Mouse (Mus musculus) CD4-positive, CD25-positive, alpha-beta regulatory T cell, adult 4 months (primary cell): ENCODE results near the gene Cpne7. TPM values are rescaled to one million over a fixed set of nuclear protein-coding genes. Genes with fewer than 3 reads are reported as not detected.

Source experiments
- ATAC-seq: one replicate; pipeline ENCODE4 v1.8.0; 2017
- polyA plus RNA-seq, 2 experiments: library from polyadenylated mRNA; unstranded; fragments of 100-300 nt; shearing (Covaris generic); gene quantifications; one replicate each; pipeline ENCODE4 v1.2.1; 2017

Gene Cpne7
- polyA plus RNA-seq, 2 experiments from 2014 or later, result 1.0 to 2.7 TPM

DNA sequence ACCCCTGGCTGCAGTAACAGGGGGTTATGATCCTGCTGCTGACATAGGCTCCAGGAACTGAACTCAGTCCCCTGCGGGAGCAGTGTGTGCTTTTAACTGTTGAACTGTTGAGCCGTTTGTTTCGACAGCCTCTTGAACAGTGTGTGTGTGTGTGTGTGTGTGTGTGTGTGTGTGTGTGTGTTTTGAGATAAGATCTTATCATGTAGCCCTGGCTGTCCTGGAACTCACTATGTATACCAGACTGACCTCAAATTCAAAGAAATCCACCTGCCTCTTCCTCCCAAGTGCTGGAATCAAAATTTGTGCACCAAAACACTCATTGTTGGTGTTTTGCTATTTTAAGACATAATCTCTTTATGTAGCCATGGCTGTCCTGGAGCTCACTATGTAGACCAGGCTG is 2.5 kb upstream of the Cpne7 start:
- no peak for ATAC-seq

DNA sequence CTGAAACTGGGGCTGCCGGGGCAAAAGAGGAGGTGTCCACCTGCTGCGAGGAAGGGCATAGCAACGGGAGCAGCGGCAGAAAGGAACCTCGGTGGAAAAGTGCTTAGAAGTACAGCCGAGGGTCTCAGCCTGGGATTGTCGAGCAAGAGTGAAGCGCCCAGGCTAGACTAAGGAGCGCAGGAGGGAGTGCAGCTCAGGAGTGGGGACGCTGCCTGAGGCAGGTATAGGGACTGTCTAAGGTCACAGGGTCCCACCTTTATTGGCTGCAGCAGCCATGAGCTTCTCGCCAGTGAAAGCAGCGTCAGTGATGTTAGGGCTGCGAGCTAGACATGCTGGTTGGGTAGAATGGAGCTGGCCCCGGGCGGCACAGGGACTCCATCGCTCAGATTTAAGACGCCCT is 570 bp downstream of the Cpne7 start:
- ATAC-seq, result no peak

DNA sequence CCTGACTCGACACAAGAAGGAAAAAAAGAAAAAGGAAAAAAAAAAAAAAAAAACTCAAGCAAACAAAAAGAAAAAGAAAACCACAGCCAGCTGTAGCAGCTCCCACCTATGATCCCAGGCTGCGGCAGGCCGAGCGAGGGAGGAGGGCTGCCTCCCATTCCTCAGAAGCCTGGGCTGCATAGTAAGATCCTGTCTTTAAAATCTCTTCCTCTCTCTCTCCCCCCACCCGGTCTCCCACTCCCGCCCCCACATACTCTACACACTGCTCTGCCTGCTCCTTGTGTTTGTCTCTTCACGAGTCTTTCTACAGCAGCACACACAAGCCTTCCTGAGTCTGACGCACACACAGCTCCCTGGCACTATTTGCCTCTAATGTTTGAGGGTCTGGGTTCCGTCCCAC is 4.9 kb downstream of the Cpne7 start:
- ATAC-seq, result no peak

DNA sequence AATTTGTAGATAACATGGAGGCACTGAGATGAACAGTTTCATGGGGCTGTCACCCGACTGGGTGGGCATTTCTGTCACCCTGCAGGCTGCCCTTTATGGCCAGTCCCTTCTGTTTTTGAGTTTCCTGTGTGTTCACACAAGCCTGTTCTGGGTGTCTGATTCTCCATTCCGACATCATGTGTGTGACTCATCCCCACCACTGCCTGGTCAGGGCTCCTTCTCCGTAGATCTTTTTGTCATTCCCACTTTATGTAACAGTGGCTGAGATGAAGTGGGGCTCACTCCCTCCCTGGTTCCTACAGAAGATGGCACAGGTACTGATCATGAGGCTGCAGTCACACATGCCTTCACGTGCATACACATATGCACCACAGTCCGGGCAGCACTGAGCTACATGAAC is 5.5 kb downstream of the Cpne7 start:
- ATAC-seq, result no peak

DNA sequence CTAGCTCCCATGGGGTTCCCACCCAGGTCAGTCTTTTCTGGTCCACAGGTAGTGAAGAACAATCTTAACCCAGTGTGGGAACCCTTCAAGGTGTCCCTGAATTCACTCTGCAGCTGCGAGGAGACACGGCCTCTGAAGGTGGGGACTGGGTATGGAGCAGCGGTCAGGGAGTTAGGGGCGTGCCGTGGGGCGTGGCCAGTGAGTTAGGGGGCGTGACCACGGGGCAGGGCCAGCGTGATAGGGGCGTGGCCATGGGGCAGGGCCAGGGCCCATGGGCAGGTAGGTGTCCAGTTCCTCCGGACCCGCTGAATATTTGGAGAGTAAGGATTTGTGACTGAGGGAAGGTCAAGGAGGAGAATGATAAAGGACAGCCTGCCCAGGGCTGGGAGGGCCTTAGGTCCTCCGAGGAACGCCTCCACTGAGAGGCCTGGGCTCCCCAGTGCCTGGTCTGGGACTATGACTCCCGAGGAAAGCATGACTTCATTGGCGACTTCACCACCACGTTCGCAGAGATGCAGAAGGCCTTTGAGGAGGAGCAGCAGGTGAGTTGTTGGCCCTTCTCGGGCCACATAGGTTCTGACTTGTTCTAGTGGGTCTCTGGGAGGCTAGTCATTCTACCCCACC is 9.1 kb downstream of the Cpne7 start:
- no peak for ATAC-seq

DNA sequence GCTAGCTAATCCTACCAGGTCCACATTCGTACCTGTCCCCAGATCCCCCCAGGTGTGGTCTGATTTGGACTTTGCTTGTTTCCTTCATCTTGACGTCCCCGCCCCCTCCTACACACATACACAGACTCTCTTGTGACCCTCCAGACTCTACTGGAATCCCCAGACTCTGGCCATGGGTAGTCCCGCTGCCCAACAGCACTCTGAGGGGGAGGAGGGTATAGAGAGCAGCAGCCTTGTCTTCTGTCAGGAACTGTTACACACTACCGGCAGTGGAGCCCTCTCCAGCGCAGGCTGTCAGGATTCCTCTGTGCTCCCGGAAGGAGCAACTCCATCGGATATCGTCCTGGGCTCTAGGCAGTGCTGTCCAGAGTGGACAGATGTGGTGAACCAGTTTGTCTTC is 13.9 kb downstream of the Cpne7 start:
- ATAC-seq, result no peak

DNA sequence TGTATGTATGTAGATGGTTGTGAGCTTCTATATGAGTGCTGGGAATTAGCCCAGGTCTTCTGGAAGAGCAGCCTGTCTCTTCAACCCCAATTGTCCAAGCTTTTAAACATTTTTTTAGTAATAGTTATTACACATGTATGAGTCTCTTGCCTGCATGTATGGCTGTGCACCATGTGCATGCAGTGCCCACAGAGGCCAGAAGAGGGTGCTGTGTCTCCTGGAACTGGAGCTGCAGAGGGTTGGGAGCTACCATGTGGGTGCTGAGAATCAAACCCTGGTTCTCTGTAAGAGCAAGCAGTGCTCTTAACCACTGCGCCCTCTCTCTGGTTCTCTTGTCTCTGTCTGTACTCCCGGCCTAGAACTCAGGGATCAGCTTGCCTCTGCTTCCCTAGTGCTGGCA is 15.8 kb downstream of the Cpne7 start:
- ATAC-seq, result no peak

DNA sequence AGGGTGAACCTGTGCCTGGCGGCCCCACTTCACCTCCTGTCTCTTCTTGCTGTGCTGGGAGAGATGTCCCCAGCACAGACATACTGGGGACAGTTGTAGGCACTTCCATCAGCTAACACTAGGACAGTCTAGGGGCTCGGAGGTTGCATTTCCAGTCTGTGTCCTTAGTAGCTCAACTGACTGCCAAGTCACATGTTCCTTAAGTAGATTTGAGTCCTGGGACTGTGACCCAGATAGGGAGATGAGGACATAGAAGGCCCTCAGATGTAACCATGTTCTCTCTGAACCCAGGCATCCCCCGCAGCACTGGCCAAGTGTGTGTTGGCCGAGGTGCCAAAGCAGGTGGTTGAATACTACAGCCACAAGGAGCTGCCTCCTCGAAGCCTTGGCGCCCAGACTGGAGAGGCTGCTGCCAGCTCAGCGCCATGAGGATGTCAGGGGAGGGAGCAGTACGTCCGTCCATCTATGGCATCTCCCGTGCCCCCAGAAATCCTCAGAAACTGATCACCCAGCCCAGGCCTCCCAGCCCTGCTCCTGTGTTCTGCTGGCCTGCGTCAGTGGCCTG is 17.1 kb downstream of the Cpne7 start:
- no peak for ATAC-seq

DNA sequence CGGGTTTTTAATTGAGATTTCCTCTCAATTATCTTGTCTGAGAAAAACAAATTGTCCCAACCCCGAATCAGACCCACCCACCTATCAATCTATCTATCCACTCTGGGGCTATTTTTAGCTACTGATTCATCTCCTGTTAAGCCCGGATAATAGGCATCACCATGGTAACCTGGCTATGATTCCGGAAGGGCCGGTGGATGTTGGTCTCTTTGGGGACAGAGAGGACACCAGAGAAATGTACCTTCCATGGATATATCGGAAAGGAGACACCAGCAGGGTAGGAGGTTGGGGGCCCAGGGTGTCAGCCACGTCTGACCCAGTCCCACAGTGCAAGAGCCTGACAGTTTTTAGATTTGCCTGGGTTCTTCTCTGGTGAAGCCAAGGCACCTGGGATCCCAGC is 18.2 kb downstream of the Cpne7 start:
- no peak for ATAC-seq

DNA sequence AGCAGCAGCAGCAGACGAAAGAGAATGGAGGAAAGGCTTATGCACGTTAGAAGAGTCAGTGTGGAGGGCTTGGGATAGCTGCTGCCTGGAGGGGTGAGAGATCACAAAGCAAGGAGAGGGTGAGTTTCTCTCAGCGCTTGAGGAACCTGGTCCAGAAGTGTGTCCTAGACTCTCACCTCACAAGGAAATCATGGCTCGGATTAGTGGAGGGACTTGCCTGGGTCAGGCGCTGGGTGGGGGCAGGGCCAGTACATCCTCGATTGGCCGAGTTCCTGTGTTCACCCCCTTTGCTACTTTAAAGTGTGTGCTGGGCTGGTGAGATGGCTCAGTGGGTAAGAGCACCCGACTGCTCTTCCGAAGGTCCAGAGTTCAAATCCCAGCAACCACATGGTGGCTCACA is 18.6 kb downstream of the Cpne7 start:
- no peak for ATAC-seq

DNA sequence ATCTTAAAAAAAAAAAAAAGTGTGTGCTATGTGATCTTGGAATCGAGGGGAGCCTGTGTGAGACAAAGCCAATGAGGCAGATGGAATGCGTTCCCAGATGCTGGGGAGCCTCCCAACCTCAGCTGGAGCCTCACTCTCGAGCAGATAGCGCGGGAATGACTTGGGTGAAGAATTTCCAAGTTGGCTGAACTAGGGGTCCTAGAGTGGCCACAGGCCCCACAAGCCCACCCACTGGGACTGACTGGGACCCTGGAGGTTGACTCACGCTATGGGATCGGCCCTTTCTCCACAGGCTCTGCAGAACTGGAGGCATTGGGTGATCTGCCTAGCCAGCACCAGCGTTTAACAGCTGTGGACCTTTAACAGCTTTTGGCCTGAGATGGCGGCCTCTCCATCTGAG is 19.1 kb downstream of the Cpne7 start:
- no peak for ATAC-seq

DNA sequence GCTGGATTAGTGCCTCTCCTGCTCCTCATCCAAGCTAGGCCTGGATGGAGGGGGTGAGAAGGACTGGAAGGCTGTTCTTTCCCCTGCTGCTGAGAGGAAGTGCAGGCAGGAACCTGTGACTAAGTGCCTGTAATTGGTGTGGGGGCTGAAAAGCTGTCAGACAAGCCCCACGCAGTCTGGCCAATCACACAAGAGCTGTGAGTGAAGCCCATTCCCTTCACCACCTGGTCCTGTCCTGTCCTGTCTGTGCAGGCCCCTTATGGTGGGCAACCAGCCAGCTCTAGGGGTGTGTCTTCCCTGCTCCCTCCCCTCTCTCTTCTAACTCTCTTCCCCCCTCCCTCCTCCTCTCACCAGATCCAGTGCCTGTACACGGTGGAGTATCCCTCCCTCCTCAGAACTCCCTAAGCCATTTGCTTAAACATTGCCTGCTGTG is 20.5 kb downstream of the Cpne7 start:
- no peak for ATAC-seq

DNA sequence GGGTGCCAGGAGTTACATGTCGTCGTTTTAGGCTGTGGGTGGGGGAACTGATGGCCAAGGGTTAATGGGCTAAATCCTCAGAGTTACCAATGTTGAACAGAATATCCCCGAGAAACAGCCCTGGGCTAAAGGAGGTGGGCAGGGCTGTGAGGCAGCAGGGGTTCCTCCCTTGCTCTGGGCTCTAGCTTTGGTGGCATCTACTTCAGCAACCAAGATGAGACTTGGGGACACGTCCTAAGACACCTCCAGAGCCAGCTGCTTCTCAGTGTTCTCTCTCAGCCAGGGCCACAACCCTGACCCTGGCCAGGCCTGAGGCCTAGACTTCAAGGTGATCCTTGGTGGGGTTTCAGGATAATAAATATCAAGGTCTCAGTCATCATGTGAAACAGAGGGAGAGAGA is 21.6 kb downstream of the Cpne7 start:
- ATAC-seq, result no peak

DNA sequence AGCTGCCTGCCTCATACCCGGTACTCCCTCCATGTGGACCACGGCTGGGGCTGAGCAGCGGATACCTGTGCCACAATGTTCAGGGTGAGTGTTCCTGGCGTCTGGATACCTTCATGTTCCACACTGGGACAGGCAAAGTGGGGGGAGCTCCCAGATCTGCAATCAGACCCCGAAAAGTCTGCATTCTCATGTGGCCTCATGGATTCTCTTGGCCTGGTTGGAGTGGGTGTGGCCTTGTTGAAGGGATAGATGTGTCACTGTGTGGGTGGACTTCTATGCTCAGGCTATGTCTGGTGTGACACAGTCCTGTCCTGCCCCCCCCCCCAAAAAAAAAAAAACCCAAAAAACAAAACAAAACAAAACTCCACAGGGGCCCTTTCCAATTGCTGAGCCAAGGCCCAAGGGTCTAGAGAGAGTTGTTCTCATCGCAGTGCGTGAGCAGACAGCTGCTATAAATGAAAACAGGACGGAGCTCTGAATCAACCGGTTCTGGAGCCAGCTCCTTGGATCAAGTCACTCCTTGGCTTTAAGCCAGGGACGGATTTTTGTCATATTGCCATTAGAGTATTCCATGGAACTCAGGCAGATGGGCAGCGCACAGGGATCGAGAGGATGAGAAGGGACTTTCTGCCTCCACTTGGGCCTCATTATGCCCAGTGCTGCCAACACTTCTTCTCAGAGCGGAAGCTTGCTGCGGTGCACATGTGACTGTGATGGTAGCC is 24.7 kb downstream of the Cpne7 start:
- no peak for ATAC-seq

DNA sequence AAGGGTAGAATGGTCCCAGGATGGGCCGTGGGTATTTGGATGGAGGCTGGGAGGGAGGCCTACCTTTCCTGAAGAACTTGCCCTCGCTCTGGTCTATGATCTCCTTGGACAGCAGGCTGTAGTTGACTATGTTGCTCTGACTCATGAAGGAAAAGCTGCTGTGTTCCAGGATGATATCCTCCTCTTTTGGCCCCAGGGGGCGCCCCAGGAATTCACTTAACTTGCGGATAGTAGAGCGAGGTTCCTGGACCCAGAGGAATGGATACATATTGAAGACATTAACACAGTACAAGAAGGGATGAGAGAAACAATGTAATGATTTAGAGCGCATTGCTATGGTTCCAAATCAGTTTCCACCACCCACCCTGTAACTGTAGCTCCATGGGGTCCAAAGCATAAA is 28.1 kb downstream of the Cpne7 start:
- no peak for ATAC-seq

DNA sequence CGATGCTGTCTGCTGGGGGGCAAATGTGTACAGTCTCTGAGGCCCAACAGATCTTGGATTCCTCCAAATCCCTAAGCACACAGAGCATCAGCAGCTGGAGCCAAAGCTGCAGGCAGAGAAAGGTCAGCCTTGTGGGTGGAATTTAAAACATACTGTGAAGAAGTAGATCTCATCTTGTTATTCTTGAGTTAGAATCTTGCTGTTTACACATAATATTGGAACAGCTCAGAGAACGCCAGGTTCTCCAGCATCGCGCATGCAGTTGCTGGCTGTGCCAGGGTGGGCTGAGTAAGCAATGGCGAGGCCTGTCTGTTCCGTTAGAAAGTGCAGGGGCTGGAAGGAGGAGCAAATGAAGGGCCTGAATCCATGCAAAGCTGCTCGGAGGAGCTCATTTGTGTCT is 29.2 kb downstream of the Cpne7 start:
- ATAC-seq, result no peak

DNA sequence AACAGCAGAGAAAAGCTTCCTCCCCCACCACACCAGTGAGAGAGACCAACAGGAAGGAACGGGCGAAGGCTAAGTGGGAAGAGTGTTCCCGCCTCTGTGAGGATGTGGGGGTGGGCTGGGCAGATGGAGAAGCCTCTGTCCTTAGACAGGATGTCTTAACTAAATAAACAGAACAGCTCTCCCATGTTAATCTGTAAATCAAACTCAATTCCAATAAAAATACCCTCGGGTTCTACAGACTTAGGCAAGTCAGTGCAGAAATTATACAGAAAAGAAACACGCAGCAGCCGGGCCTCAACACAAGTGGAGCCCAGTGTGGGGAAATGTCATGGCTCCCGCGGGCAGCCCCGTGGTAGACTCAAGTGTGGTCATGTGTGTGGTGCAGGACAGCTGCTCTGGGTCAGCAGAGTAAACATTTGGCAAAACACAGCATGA is 33.6 kb downstream of the Cpne7 start:
- ATAC-seq, result no peak

DNA sequence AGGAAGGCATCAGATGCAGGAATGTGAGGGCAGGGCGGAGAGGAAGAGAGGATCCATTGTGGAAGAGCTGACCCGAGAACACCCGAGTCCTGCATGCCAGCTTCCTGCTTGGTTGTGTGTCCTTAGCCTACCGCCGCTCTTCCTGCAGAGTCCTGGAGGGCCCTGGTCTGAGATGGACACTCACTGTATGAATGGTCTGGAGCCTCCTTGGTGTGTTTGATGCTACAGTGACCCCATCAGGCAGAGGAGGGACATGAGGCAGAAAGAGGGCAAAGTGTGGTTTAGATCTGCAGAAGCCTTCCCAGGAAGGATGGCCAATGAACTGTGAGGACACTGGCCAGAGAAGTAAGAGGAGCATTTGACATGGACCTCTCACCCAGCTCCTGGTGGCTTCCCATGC is 38.0 kb downstream of the Cpne7 start:
- ATAC-seq, result no peak

DNA sequence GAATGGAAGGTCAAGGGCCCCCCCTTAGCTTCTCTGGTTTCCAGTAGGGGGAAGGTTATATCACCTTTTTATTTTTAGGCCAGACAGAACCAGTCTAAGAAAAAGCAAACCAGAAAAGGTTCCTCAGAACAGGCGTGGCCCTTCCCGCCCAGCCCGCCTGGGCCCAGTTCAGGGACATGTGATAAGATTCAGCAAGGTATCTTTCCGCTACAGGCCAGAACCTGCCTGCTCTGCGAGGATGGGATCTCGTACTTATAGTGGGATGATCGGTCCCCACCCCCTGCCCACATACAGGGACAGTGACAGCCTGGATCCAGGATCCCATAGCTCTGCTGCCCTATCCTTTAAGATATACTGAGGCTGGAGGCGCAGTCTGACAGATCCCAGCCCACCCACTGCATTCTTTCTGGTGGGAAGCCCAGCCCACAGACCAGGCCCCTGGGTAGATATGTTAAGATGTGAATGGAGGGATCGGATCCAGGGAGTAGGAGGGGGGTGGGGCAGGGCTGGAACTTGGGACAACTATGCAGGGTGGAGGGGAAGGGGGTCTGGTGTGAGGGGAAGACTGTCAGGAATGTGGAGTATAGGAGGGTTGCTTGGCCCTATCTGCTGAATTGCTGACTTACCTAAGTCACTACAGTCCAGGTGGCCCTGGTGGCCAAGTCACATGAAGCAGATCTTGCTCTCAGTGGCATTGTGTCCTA is 39.0 kb downstream of the Cpne7 start:
- ATAC-seq, result no peak

DNA sequence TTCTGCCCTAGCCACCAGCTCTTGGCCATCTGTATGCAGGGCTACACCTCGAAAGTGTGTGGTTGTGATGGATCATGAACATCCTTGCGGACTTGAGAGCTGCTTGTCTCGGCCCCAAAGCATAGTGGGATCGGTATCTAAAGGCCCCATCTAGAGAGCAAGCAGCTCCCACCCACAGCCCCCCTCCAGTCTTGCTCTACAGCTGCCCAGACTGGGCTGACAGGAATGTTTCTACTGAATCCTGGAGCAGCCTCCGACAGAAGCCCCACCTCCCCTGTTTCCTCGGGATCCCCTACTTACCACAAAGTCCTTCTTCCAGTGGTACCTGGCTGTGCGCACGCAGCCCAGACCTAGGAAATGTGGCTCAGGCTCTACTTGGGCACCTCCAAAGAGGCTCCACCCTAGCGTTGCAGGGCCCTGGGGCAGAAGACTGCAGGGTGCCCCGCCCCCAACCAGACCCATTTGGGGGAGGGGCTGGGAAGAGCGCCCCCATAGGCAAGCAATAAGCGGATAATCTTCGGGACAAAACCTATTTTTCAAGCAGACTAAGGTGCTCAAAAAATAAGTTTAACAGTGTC is 40.8 kb downstream of the Cpne7 start, which contains the start of gene Sult5a1:
Gene Sult5a1, minus strand, starts transcription at position 428 of the 578 bp plus-strand sequence.
- no peak for ATAC-seq

DNA sequence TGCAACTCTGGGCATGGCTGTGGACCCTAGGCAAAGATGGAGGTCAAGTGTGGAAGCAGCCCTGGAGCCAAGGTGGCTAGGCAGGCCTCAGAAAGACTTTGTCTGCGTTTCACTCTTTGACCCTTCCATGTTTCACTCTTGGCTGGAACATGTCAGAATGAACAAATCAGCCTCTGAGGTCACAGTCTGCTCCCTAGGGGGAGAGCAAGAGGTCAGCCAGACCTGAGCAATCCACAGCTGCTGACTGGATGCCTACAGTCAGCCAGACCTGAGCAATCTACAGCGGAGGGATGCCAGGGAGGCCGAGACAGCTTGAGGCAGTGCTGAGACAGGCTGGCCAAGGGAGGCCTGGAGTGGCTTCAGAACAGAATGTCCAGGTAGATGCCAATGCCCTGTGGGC is 64.2 kb downstream of the Cpne7 start:
- no peak for ATAC-seq
